Mouse (Mus musculus) C2C12 (cell line): ENCODE data around the gene Rgmb.

Source experiments
- CEBPB ChIP-seq: IDR thresholded peaks from one replicate; pipeline ENCODE4 v1.6.1; 2011; ENCODE audit warnings: low read depth, mild to moderate bottlenecking, control low read depth, moderate library complexity
- CTCF ChIP-seq: IDR thresholded peaks from one replicate; pipeline ENCODE4 v1.5.1; 2011; ENCODE audit not compliant: control insufficient read depth, insufficient read depth, insufficient read length
- MAX ChIP-seq: IDR thresholded peaks from one replicate; pipeline ENCODE4 v1.6.1; 2011; ENCODE audit warnings: mild to moderate bottlenecking, control low read depth
- MYOD1 ChIP-seq: IDR thresholded peaks from one replicate; pipeline ENCODE4 v1.6.1; 2011; ENCODE audit warnings: low read depth; ENCODE audit not compliant: control insufficient read depth, insufficient read length
- USF1 ChIP-seq: IDR thresholded peaks from one replicate; pipeline ENCODE4 v1.6.1; 2011; ENCODE audit warnings: low read depth, mild to moderate bottlenecking, control low read depth, moderate library complexity

DNA sequence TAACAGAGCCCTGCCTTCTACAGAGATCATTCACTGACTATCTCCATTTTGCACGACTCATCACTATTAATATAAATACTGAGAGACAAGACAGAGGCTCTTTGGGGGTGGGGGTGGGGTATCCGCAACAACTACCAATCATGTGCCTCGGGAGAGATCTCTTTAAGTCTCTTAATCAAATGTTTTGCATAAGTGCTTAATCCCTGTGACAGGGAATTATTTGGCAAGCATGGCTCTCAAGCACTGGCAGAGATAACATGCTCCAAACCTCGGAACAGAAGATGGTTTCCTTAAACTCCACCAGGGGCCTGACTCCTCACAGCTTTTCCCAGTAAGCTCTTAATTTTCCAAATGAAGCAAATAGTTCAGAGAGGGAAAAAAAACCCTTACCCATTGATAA, 22.8 kb downstream of the Rgmb start:
- TF ChIP-seq CTCF (no peak), USF1 (no peak), CEBPB (no peak), MAX (no peak), MYOD1 (no peak)
